Mouse (Mus musculus) MEL (cell line): ENCODE data around the gene Pla1a.

Experiments used
- BHLHE40 ChIP-seq: IDR thresholded peaks from 2 replicates; pipeline ENCODE4 v1.6.1; 2012; ENCODE audit warnings: low read depth, mild to moderate bottlenecking, inconsistent platforms, low read length, improper control_type of control experiment, borderline replicate concordance
- CHD1 ChIP-seq: IDR thresholded peaks from 2 replicates; pipeline ENCODE4 v1.6.1; 2012; ENCODE audit warnings: low read depth, mild to moderate bottlenecking, inconsistent platforms, low read length, improper control_type of control experiment
- CTCF ChIP-seq, 3 experiments: IDR thresholded peaks in 2 of 3; conservative IDR thresholded peaks in 1 of 3; 2 replicates each; pipeline ENCODE4 v1.5.1; 2011 to 2012; ENCODE audit warnings: low read length in 3 of 3, low read depth in 2 of 3, mild to moderate bottlenecking in 2 of 3, improper control_type of control experiment in 1 of 3, inconsistent platforms in 1 of 3, mixed read lengths in 1 of 3, moderate library complexity in 1 of 3; ENCODE audit not compliant: control insufficient read depth in 1 of 3, insufficient read depth in 1 of 3, poor library complexity in 1 of 3, severe bottlenecking in 1 of 3
- E2F4 ChIP-seq: IDR thresholded peaks from 2 replicates; pipeline ENCODE4 v1.6.1; 2011; ENCODE audit warnings: low read depth, low read length, improper control_type of control experiment, borderline replicate concordance
- EP300 ChIP-seq, 2 experiments: IDR thresholded peaks; 2 replicates each; pipeline ENCODE4 v1.6.1; 2011; ENCODE audit warnings: improper control_type of control experiment in 2 of 2, low read length in 2 of 2, low read depth in 1 of 2, mild to moderate bottlenecking in 1 of 2
- HCFC1 ChIP-seq: IDR thresholded peaks from 2 replicates; pipeline ENCODE4 v1.6.1; 2012; ENCODE audit warnings: low read depth, mild to moderate bottlenecking, inconsistent platforms, low read length, improper control_type of control experiment, moderate library complexity
- MEF2A ChIP-seq: IDR thresholded peaks from 2 replicates; pipeline ENCODE4 v1.6.1; 2014; ENCODE audit warnings: low read depth, mild to moderate bottlenecking, inconsistent platforms, low read length, improper control_type of control experiment; ENCODE audit not compliant: poor library complexity, insufficient replicate concordance, severe bottlenecking; ENCODE audit errors: extremely low read depth
- MYC ChIP-seq: IDR thresholded peaks from 2 replicates; pipeline ENCODE4 v1.6.1; 2011; ENCODE audit warnings: low read depth, mild to moderate bottlenecking, low read length, improper control_type of control experiment, moderate library complexity
- POLR2A ChIP-seq, 2 experiments: IDR thresholded peaks; 2 replicates each; pipeline ENCODE4 v1.6.1; 2011 to 2012; ENCODE audit warnings: low read length in 2 of 2, mild to moderate bottlenecking in 2 of 2, control low read depth in 1 of 2, improper control_type of control experiment in 1 of 2, low read depth in 1 of 2, moderate library complexity in 1 of 2; ENCODE audit not compliant: control insufficient read depth in 1 of 2, insufficient read depth in 1 of 2, poor library complexity in 1 of 2
- POLR2AphosphoS2 ChIP-seq: IDR thresholded peaks from 2 replicates; pipeline ENCODE4 v1.6.1; 2011; ENCODE audit warnings: low read length, improper control_type of control experiment
- RAD21 ChIP-seq: IDR thresholded peaks from 2 replicates; pipeline ENCODE4 v1.6.1; 2011; ENCODE audit warnings: mild to moderate bottlenecking, low read depth, low read length, improper control_type of control experiment
- USF1 ChIP-seq: IDR thresholded peaks from 2 replicates; pipeline ENCODE4 v1.6.1; 2014; ENCODE audit warnings: low read depth, mild to moderate bottlenecking, inconsistent platforms, low read length, improper control_type of control experiment, moderate library complexity
- USF2 ChIP-seq, 2 experiments: IDR thresholded peaks; 2 replicates each; pipeline ENCODE4 v1.6.1; 2011 to 2012; ENCODE audit warnings: improper control_type of control experiment in 2 of 2, low read length in 2 of 2, borderline replicate concordance in 1 of 2, inconsistent platforms in 1 of 2, low read depth in 1 of 2, mild to moderate bottlenecking in 1 of 2; ENCODE audit not compliant: insufficient read depth in 1 of 2
- ZNF384 ChIP-seq: IDR thresholded peaks from 2 replicates; pipeline ENCODE4 v1.6.1; 2012; ENCODE audit warnings: low read depth, mild to moderate bottlenecking, inconsistent platforms, low read length, improper control_type of control experiment

DNA sequence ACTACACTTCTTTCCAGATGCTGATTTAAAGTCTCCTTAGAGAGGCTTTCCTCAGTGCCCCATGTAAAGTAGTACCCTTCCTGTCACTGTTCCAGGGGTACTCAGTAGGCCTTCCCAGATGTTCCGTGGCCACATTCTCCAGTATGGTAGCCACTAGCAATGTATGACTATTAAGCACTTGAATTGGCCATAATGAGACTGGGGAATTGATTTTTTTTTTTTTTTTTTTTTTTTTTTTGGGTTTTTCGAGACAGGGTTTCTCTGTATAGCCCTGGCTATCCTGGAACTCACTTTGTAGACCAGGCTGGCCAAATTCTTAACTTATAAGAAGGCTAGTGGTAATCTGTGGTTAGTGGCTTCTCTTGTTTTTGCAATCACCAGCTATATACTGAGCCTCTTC lies 83.1 kb downstream of the Pla1a start:
- TF ChIP-seq ZNF384 (peak; percentile 57), POLR2A (IDR thresholded peaks at IDR 0.05; ENCODE audit: control insufficient read depth in 1 of 2, insufficient read depth in 1 of 2, low read depth in 1 of 2, low read length in 2 of 2, poor library complexity in 1 of 2) (no peak), CTCF (IDR thresholded peaks at IDR 0.05 in 2 of 3, conservative IDR thresholded peaks at IDR 0.05 in 1 of 3; ENCODE audit: control insufficient read depth in 1 of 3, insufficient read depth in 1 of 3, low read depth in 2 of 3, low read length in 3 of 3, poor library complexity in 1 of 3, severe bottlenecking in 1 of 3) (no peak), E2F4 (no peak), BHLHE40 (no peak), HCFC1 (no peak), RAD21 (no peak), MYC (no peak), POLR2AphosphoS2 (no peak), MEF2A (no peak), CHD1 (no peak), EP300 (IDR thresholded peaks at IDR 0.05; ENCODE audit: low read depth in 1 of 2, low read length in 2 of 2) (no peak), USF2 (IDR thresholded peaks at IDR 0.05; ENCODE audit: borderline replicate concordance in 1 of 2, insufficient read depth in 1 of 2, low read depth in 1 of 2, low read length in 2 of 2) (no peak), USF1 (no peak)
